Mouse (Mus musculus): ENCODE results near the gene Ltk. TPM values are rescaled to one million over a fixed set of nuclear protein-coding genes. Genes with fewer than 3 reads are reported as not detected.
A peak's percentile ranks its signal among the peaks of the same experiment; 100 is the strongest.

The Ltk gene
- polyA plus RNA-seq, 1 experiment = not detected

- peaks cover 2% of the 10 kb centered on the region for H3K27me3 ChIP-seq (ENCODE audit: control insufficient read depth)
- H3K4me3 ChIP-seq (replicated peaks) = no peak overlapping the region
- no peaks in the 10 kb centered on the region for H3K9me3 ChIP-seq (ENCODE audit: control insufficient read depth, low read length)
- TF ChIP-seq TAL1 (IDR thresholded peaks at IDR 0.05; ENCODE audit: low read length) = no peak
- no peak for TF ChIP-seq GATA1 (IDR thresholded peaks at IDR 0.05; ENCODE audit: low read length)
- H3K4me1 ChIP-seq (ENCODE audit: control insufficient read depth) = no peaks in the 10 kb centered on the region
- peaks cover 61% of the 10 kb centered on the region for H3K36me3 ChIP-seq (ENCODE audit: control insufficient read depth)
These were observed 7.0 kb upstream of the Ltk start for GRCm38 (mm10) chr2:119767246-119767645.

GRCm38 (mm10) chr2:119763924-119764323, 3.7 kb upstream of the Ltk start:
- Histone ChIP-seq H3K4me3 (replicated peaks) (no peak overlapping the region), H3K27me3 (ENCODE audit: control insufficient read depth) (peaks cover 35% of the 10 kb centered on the region), H3K9me3 (ENCODE audit: control insufficient read depth, low read length) (peaks cover 4% of the 10 kb centered on the region; the same call in 1 of the 2 replicates), H3K36me3 (ENCODE audit: control insufficient read depth) (peaks cover 28% of the 10 kb centered on the region), H3K4me1 (ENCODE audit: control insufficient read depth) (no peaks in the 10 kb centered on the region; the same call in 1 of the 2 replicates)
- TF ChIP-seq GATA1 (IDR thresholded peaks at IDR 0.05; ENCODE audit: low read length) = no peak
- no peak for TF ChIP-seq TAL1 (IDR thresholded peaks at IDR 0.05; ENCODE audit: low read length)

- no peak overlapping the region for H3K4me3 ChIP-seq (replicated peaks)
- no peak for TF ChIP-seq TAL1 (IDR thresholded peaks at IDR 0.05; ENCODE audit: low read length)
- no peak for TF ChIP-seq GATA1 (IDR thresholded peaks at IDR 0.05; ENCODE audit: low read length)
- H3K27me3 ChIP-seq (ENCODE audit: control insufficient read depth) = peaks cover 52% of the 10 kb centered on the region
- peaks cover 8% of the 10 kb centered on the region for H3K4me1 ChIP-seq (ENCODE audit: control insufficient read depth)
- H3K36me3 ChIP-seq (ENCODE audit: control insufficient read depth) = peaks cover 18% of the 10 kb centered on the region
- peaks cover 12% of the 10 kb centered on the region; the same call in 1 of the 2 replicates for H3K9me3 ChIP-seq (ENCODE audit: control insufficient read depth, low read length)
These were observed 2.0 kb upstream of the Ltk start for GRCm38 (mm10) chr2:119762276-119762675.

- Histone ChIP-seq H3K4me1 (ENCODE audit: control insufficient read depth) (peaks cover 8% of the 10 kb centered on the region), H3K9me3 (ENCODE audit: control insufficient read depth, low read length) (peaks cover 12% of the 10 kb centered on the region; the same call in 1 of the 2 replicates), H3K4me3 (replicated peaks) (peak overlapping the region; percentile 42), H3K27me3 (ENCODE audit: control insufficient read depth) (peaks cover 80% of the 10 kb centered on the region), H3K36me3 (ENCODE audit: control insufficient read depth) (peaks cover 7% of the 10 kb centered on the region)
- TF ChIP-seq TAL1 (IDR thresholded peaks at IDR 0.05; ENCODE audit: low read length) = no peak
- TF ChIP-seq GATA1 (IDR thresholded peaks at IDR 0.05; ENCODE audit: low read length) = no peak
These were observed 1.1 kb downstream of the Ltk start for GRCm38 (mm10) chr2:119758844-119759835.

- peaks cover 8% of the 10 kb centered on the region for H3K4me1 ChIP-seq (ENCODE audit: control insufficient read depth)
- no peaks in the 10 kb centered on the region for H3K36me3 ChIP-seq (ENCODE audit: control insufficient read depth)
- peak overlapping the region; percentile 42 for H3K4me3 ChIP-seq (replicated peaks)
- peaks cover 89% of the 10 kb centered on the region for H3K27me3 ChIP-seq (ENCODE audit: control insufficient read depth)
- peaks cover 12% of the 10 kb centered on the region; the same call in 1 of the 2 replicates for H3K9me3 ChIP-seq (ENCODE audit: control insufficient read depth, low read length)
- TF ChIP-seq GATA1 (IDR thresholded peaks at IDR 0.05; ENCODE audit: low read length) (no peak), TAL1 (IDR thresholded peaks at IDR 0.05; ENCODE audit: low read length) (no peak)
These were observed 2.0 kb downstream of the Ltk start for GRCm38 (mm10) chr2:119758101-119758843.

- TF ChIP-seq GATA1 (IDR thresholded peaks at IDR 0.05; ENCODE audit: low read length) = no peak
- TF ChIP-seq TAL1 (IDR thresholded peaks at IDR 0.05; ENCODE audit: low read length) = no peak
- Histone ChIP-seq H3K27me3 (ENCODE audit: control insufficient read depth) (peaks cover 95% of the 10 kb centered on the region), H3K4me3 (replicated peaks) (peak overlapping the region; percentile 42), H3K9me3 (ENCODE audit: control insufficient read depth, low read length) (peaks cover 12% of the 10 kb centered on the region; the same call in 1 of the 2 replicates), H3K4me1 (ENCODE audit: control insufficient read depth) (peaks cover 8% of the 10 kb centered on the region), H3K36me3 (ENCODE audit: control insufficient read depth) (no peaks in the 10 kb centered on the region)
These were observed 2.6 kb downstream of the Ltk start for GRCm38 (mm10) chr2:119757601-119758100.

GRCm38 (mm10) chr2:119749260-119749659, 11.0 kb downstream of the Ltk start:
- Histone ChIP-seq H3K9me3 (ENCODE audit: control insufficient read depth, low read length) (no peaks in the 10 kb centered on the region), H3K4me1 (ENCODE audit: control insufficient read depth) (peaks cover 9% of the 10 kb centered on the region), H3K4me3 (replicated peaks) (no peak overlapping the region), H3K36me3 (ENCODE audit: control insufficient read depth) (no peaks in the 10 kb centered on the region; the same call in 1 of the 2 replicates), H3K27me3 (ENCODE audit: control insufficient read depth) (peaks cover 82% of the 10 kb centered on the region)
- no peak for TF ChIP-seq GATA1 (IDR thresholded peaks at IDR 0.05; ENCODE audit: low read length)
- TF ChIP-seq TAL1 (IDR thresholded peaks at IDR 0.05; ENCODE audit: low read length) = no peak

- TF ChIP-seq GATA1 (IDR thresholded peaks at IDR 0.05; ENCODE audit: low read length) = no peak
- TF ChIP-seq TAL1 (IDR thresholded peaks at IDR 0.05; ENCODE audit: low read length) = no peak
- H3K4me3 ChIP-seq (replicated peaks) = no peak overlapping the region
- H3K27me3 ChIP-seq (ENCODE audit: control insufficient read depth) = peaks cover 82% of the 10 kb centered on the region
- no peaks in the 10 kb centered on the region; the same call in 1 of the 2 replicates for H3K36me3 ChIP-seq (ENCODE audit: control insufficient read depth)
- no peaks in the 10 kb centered on the region; the same call in 1 of the 2 replicates for H3K9me3 ChIP-seq (ENCODE audit: control insufficient read depth, low read length)
- H3K4me1 ChIP-seq (ENCODE audit: control insufficient read depth) = peaks cover 26% of the 10 kb centered on the region
These were observed 12.7 kb downstream of the Ltk start for GRCm38 (mm10) chr2:119747554-119747953.

Measured in erythroblast, embryonic 14.5 days (primary cell).